Mouse (Mus musculus): ENCODE data around the gene Crtap.

DNA sequence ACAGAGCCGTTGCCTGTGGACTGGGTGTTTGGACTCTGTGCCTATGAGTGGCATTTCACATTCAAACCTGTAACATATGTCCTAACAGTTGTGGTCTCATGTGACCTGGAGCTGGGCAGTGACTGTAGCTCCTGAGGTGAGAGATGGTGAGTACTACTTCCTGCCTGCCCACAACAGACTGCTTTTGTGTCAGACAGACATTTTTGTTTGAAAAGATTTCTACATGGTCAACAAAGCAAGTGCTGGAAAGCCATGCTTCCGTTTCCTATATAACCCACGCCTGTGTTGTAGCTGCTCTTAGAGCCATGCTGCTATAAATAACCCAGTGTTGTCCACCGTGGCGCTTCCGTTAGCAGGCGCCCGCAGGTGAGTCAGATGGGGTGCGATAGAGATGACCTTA is 21.9 kb upstream of the Crtap start:
- TF ChIP-seq CTCF (conservative IDR thresholded peaks at IDR 0.05 in 1 of 2, IDR thresholded peaks at IDR 0.05 in 1 of 2; ENCODE audit: low read depth in 2 of 2, low read length in 2 of 2), result no peak
- no peak for TF ChIP-seq MEF2A (IDR thresholded peaks at IDR 0.05; ENCODE audit: borderline replicate concordance, low read depth, low read length)
- no peak for TF ChIP-seq TCF12 (IDR thresholded peaks at IDR 0.05; ENCODE audit: low read depth, low read length)
- TF ChIP-seq PAX5 (IDR thresholded peaks at IDR 0.05; ENCODE audit: low read length), result no peak
- no peak for TF ChIP-seq USF2 (conservative IDR thresholded peaks at IDR 0.05; ENCODE audit: low read depth, low read length)
